Mouse (Mus musculus): ENCODE measurements around the gene Tnnc2. TPM values are rescaled to one million over a fixed set of nuclear protein-coding genes. Genes with fewer than 3 reads are reported as not detected.

Gene Tnnc2
- polyA plus RNA-seq, 1 experiment from 2014 or later = 1.0 TPM

- H3K27me3 ChIP-seq (ENCODE audit: insufficient read depth, low read length) = no peaks in the 10 kb centered on the region
- H3K4me1 ChIP-seq (replicated peaks; ENCODE audit: insufficient read depth, low read length) = no peaks in the 10 kb centered on the region
- 0 out of 2 replicates have a peak, but pooled peaks cover 4% of the 10 kb centered on the region for H3K36me3 ChIP-seq (ENCODE audit: insufficient read depth, low read length)
- WGBS = 94% methylated on average over 5 of the region's 5 CpGs
- no peak overlapping the region for H3K4me2 ChIP-seq (ENCODE audit: low read length)
- no peak overlapping the region for H3K9ac ChIP-seq (ENCODE audit: low read depth, low read length)
- TF ChIP-seq CTCF (IDR thresholded peaks at IDR 0.05; ENCODE audit: low read depth) = no peak
- no peak for DNase-seq (ENCODE audit: low spot score)
- no peak overlapping the region for H3K27ac ChIP-seq
- no peaks in the 10 kb centered on the region for H3K9me3 ChIP-seq (replicated peaks; ENCODE audit: low read length)
- no peak for ATAC-seq (replicated peaks; ENCODE audit: low FRiP score, low read depth)
- H3K4me3 ChIP-seq (replicated peaks; ENCODE audit: low read depth, low read length) = no peak overlapping the region
Observed at GRCm38 (mm10) chr2:164815348-164815747, 35.6 kb upstream of the Tnnc2 start.

- DNase-seq (ENCODE audit: low spot score) = no peak
- WGBS = 48% methylated on average over 2 of the region's 2 CpGs
Observed at GRCm38 (mm10) chr2:164813557-164813956, 33.8 kb upstream of the Tnnc2 start.

GRCm38 (mm10) chr2:164806614-164807013, 26.8 kb upstream of the Tnnc2 start:
- H3K9me3 ChIP-seq (replicated peaks; ENCODE audit: low read length) = no peaks in the 10 kb centered on the region
- no peak overlapping the region for H3K27ac ChIP-seq
- 0 out of 2 replicates have a peak, but pooled peaks cover 19% of the 10 kb centered on the region for H3K4me1 ChIP-seq (replicated peaks; ENCODE audit: insufficient read depth, low read length)
- ATAC-seq (replicated peaks; ENCODE audit: low FRiP score, low read depth) (no peak), DNase-seq (ENCODE audit: low spot score) (no peak)
- H3K4me3 ChIP-seq (replicated peaks; ENCODE audit: low read depth, low read length) = no peak overlapping the region
- no peaks in the 10 kb centered on the region for H3K27me3 ChIP-seq (ENCODE audit: insufficient read depth, low read length)
- H3K36me3 ChIP-seq (ENCODE audit: insufficient read depth, low read length) = 0 out of 2 replicates have a peak, but pooled peaks cover 5% of the 10 kb centered on the region
- no peak for TF ChIP-seq CTCF (IDR thresholded peaks at IDR 0.05; ENCODE audit: low read depth)
- no peak overlapping the region for H3K9ac ChIP-seq (ENCODE audit: low read depth, low read length)
- 75% methylated on average over 7 of the region's 7 CpGs for WGBS
- H3K4me2 ChIP-seq (ENCODE audit: low read length) = no peak overlapping the region

More at GRCm38 (mm10) chr2:164813557-164813956, 33.8 kb upstream of the Tnnc2 start:
- Histone ChIP-seq H3K4me1 (replicated peaks; ENCODE audit: insufficient read depth, low read length) (no peaks in the 10 kb centered on the region), H3K4me3 (replicated peaks; ENCODE audit: low read depth, low read length) (no peak overlapping the region), H3K27ac (no peak overlapping the region), H3K36me3 (ENCODE audit: insufficient read depth, low read length) (no peaks in the 10 kb centered on the region), H3K4me2 (ENCODE audit: low read length) (no peak overlapping the region), H3K27me3 (ENCODE audit: insufficient read depth, low read length) (no peaks in the 10 kb centered on the region), H3K9me3 (replicated peaks; ENCODE audit: low read length) (no peaks in the 10 kb centered on the region), H3K9ac (ENCODE audit: low read depth, low read length) (no peak overlapping the region)
- no peak for ATAC-seq (replicated peaks; ENCODE audit: low FRiP score, low read depth)
- no peak for TF ChIP-seq CTCF (IDR thresholded peaks at IDR 0.05; ENCODE audit: low read depth)

- Histone ChIP-seq H3K9me3 (replicated peaks; ENCODE audit: low read length) (no peaks in the 10 kb centered on the region), H3K27me3 (ENCODE audit: insufficient read depth, low read length) (no peaks in the 10 kb centered on the region), H3K4me1 (replicated peaks; ENCODE audit: insufficient read depth, low read length) (0 out of 2 replicates have a peak, but pooled peaks cover 19% of the 10 kb centered on the region), H3K4me3 (replicated peaks; ENCODE audit: low read depth, low read length) (peak overlapping the region; percentile 76), H3K4me2 (ENCODE audit: low read length) (peak overlapping the region; percentile 76), H3K9ac (ENCODE audit: low read depth, low read length) (peak overlapping the region; percentile 59), H3K27ac (peak overlapping the region; percentile 76), H3K36me3 (ENCODE audit: insufficient read depth, low read length) (0 out of 2 replicates have a peak, but pooled peaks cover 5% of the 10 kb centered on the region)
- peak; percentile 24 for DNase-seq (ENCODE audit: low spot score)
- peak; percentile 56 for ATAC-seq (replicated peaks; ENCODE audit: low FRiP score, low read depth)
- WGBS = 1% methylated on average over 21 of the region's 21 CpGs
- no peak for TF ChIP-seq CTCF (IDR thresholded peaks at IDR 0.05; ENCODE audit: low read depth)
Observed at GRCm38 (mm10) chr2:164805332-164805718, 25.6 kb upstream of the Tnnc2 start.

- peaks cover 7% of the 10 kb centered on the region; the same call in 1 of the 2 replicates for H3K36me3 ChIP-seq (ENCODE audit: insufficient read depth, low read length)
- peak within 1 kb of the TSS; percentile 77 for H3K9ac ChIP-seq (ENCODE audit: low read depth, low read length)
- H3K4me2 ChIP-seq (ENCODE audit: low read length) = peak within 1 kb of the TSS; percentile 76
- no peak for TF ChIP-seq CTCF (IDR thresholded peaks at IDR 0.05; ENCODE audit: low read depth)
- under 1% methylated on average over 47 of the region's 47 CpGs for WGBS
- 0 out of 2 replicates have a peak, but pooled peaks cover 19% of the 10 kb centered on the region for H3K4me1 ChIP-seq (replicated peaks; ENCODE audit: insufficient read depth, low read length)
- ATAC-seq (replicated peaks; ENCODE audit: low FRiP score, low read depth) (peak; percentile 95), DNase-seq (ENCODE audit: low spot score) (peak; percentile 99)
- H3K4me3 ChIP-seq (replicated peaks; ENCODE audit: low read depth, low read length) = peak within 1 kb of the TSS; percentile 76
- H3K27ac ChIP-seq = peak within 1 kb of the TSS; percentile 87
- H3K27me3 ChIP-seq (ENCODE audit: insufficient read depth, low read length) = no peaks in the 10 kb centered on the region
- H3K9me3 ChIP-seq (replicated peaks; ENCODE audit: low read length) = no peaks in the 10 kb centered on the region
Observed at GRCm38 (mm10) chr2:164804533-164805331, 25.0 kb upstream of the Tnnc2 start, which contains the start of the genes Acot8 and Zswim3. Gene Acot8, minus strand, starts transcription at chr2:164804882. Gene Zswim3, plus strand, starts transcription at chr2:164805098.

- no peak for DNase-seq (ENCODE audit: low spot score)
Observed at GRCm38 (mm10) chr2:164803921-164804313, 24.1 kb upstream of the Tnnc2 start.

More at GRCm38 (mm10) chr2:164803921-164804313, 24.1 kb upstream of the Tnnc2 start:
- no peaks in the 10 kb centered on the region for H3K9me3 ChIP-seq (replicated peaks; ENCODE audit: low read length)
- WGBS = 58% methylated on average over 1 of the region's 1 CpGs
- peaks cover 7% of the 10 kb centered on the region; the same call in 1 of the 2 replicates for H3K36me3 ChIP-seq (ENCODE audit: insufficient read depth, low read length)
- H3K27me3 ChIP-seq (ENCODE audit: insufficient read depth, low read length) = no peaks in the 10 kb centered on the region
- no peak overlapping the region for H3K27ac ChIP-seq
- H3K4me2 ChIP-seq (ENCODE audit: low read length) = peak overlapping the region; percentile 62
- peak overlapping the region; percentile 76 for H3K4me3 ChIP-seq (replicated peaks; ENCODE audit: low read depth, low read length)
- peak overlapping the region; percentile 77 for H3K9ac ChIP-seq (ENCODE audit: low read depth, low read length)
- TF ChIP-seq CTCF (IDR thresholded peaks at IDR 0.05; ENCODE audit: low read depth) = no peak
- 0 out of 2 replicates have a peak, but pooled peaks cover 19% of the 10 kb centered on the region for H3K4me1 ChIP-seq (replicated peaks; ENCODE audit: insufficient read depth, low read length)
- ATAC-seq (replicated peaks; ENCODE audit: low FRiP score, low read depth) = no peak

All from kidney, postnatal 0 days (tissue).